Mouse (Mus musculus) midbrain, embryonic 12.5 days (tissue): ENCODE data around the gene Cggbp1. TPM values are rescaled to one million over a fixed set of nuclear protein-coding genes. Genes with fewer than 3 reads are reported as not detected.

Source experiments
- ATAC-seq: fragments of 200-750 bp; cut with Nextera tagmentation; 2 replicates; pipeline ENCODE4 v1.8.0; 2017; ENCODE audit warnings: low read depth, moderate TSS enrichment, moderate library complexity; ENCODE audit not compliant: low FRiP score
- H3K27ac ChIP-seq: fragments of 300-500 bp; sonication (generic); replicated peaks from 2 replicates; pipeline ENCODE4 v1.5.1; 2016; ENCODE audit warnings: mild to moderate bottlenecking
- H3K27me3 ChIP-seq: fragments of 300-500 bp; sonication (generic); 2 replicates; pipeline ENCODE4 v1.6.1; 2016; ENCODE audit warnings: mild to moderate bottlenecking
- H3K36me3 ChIP-seq: fragments of 300-500 bp; sonication (generic); 2 replicates; pipeline ENCODE4 v1.6.1; 2016
- H3K4me1 ChIP-seq: fragments of 300-500 bp; sonication (generic); 2 replicates; pipeline ENCODE4 v1.6.1; 2016
- H3K4me2 ChIP-seq: fragments of 300-500 bp; sonication (generic); replicated peaks from 2 replicates; pipeline ENCODE4 v1.6.1; 2016; ENCODE audit warnings: mild to moderate bottlenecking, moderate library complexity
- H3K4me3 ChIP-seq: fragments of 300-500 bp; sonication (generic); 2 replicates; pipeline ENCODE4 v1.5.1; 2016; ENCODE audit warnings: mild to moderate bottlenecking
- H3K9ac ChIP-seq: fragments of 300-500 bp; sonication (generic); replicated peaks from 2 replicates; pipeline ENCODE4 v1.6.1; 2016; ENCODE audit warnings: mild to moderate bottlenecking, moderate library complexity
- H3K9me3 ChIP-seq: fragments of 300-500 bp; sonication (generic); 2 replicates; pipeline ENCODE4 v1.6.1; 2016; ENCODE audit warnings: mild to moderate bottlenecking
- WGBS: fragments of 180-500 bp; shearing (Covaris S2); methylation state at CpG from one replicate; pipeline ENCODE4 v1.1.7; 2016; 5-methylcytosine and 5-hydroxymethylcytosine counted together
- polyA plus RNA-seq: library from polyadenylated mRNA; unstranded; fragments of >200 nt; fragmentation: Nextera tagmentation; extraction: Ambion mirVana; gene quantifications from 2 replicates; pipeline ENCODE4 v1.2.1, GENCODE M21; 2016

Cggbp1 gene
- polyA plus RNA-seq, 1 experiment from 2014 or later: 114 TPM

DNA sequence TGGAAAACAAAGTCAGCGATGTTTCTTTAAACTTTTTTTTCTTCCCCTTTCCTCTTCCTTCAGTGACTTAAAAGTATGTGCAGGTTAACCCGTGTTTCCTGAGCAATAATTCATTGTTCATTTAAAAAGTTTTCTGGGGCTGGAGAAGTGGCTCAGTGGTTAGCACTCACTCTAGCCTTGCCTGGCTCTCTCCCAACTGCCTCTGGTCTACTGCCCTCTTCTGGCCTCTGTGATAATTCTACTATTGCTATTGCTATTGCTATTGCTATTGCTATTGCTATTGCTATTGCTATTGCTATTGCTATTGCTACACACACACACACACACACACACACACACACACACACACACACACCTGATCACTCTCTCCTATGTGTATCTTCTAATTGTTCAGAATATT, 47.3 kb downstream of the Cggbp1 start:
- no peaks in the 10 kb centered on the region for H3K4me1 ChIP-seq
- no peak overlapping the region for H3K4me3 ChIP-seq
- H3K27ac ChIP-seq: no peak overlapping the region
- no peaks in the 10 kb centered on the region for H3K36me3 ChIP-seq
- 80% methylated on average over 2 of the region's 2 CpGs for WGBS
- H3K4me2 ChIP-seq: no peak overlapping the region
- no peaks in the 10 kb centered on the region for H3K9me3 ChIP-seq
- no peak for ATAC-seq
- H3K27me3 ChIP-seq: no peaks in the 10 kb centered on the region
- no peak overlapping the region for H3K9ac ChIP-seq

DNA sequence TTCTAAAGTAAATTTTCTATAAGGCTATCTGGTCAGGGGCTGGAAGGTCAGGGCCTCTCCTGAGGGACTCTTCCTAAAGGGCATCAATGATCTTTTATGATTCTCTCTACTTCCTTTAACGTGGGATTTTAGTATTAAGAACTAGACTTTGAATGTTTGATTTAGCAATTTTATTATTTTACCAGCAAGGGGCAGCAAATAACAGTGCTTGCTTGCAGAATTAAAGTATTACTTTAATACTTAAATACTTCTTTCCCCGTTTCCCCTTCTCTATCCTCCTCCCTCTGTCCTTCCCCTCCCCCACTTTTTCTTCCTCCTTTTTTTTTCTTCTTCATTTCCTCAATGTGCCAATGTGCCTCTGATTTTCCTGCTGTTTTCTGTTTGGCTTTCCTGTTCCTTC, 51.5 kb downstream of the Cggbp1 start:
- 78% methylated on average over 2 of the region's 2 CpGs for WGBS
- Histone ChIP-seq H3K4me3 (no peak overlapping the region), H3K9me3 (no peaks in the 10 kb centered on the region), H3K4me1 (no peaks in the 10 kb centered on the region), H3K27me3 (no peaks in the 10 kb centered on the region), H3K27ac (no peak overlapping the region), H3K36me3 (no peaks in the 10 kb centered on the region), H3K4me2 (no peak overlapping the region), H3K9ac (no peak overlapping the region)
- no peak for ATAC-seq

GRCm38 (mm10) chr16:64907112-64907511, 55.3 kb downstream of the Cggbp1 start:
- Histone ChIP-seq H3K27me3 (no peaks in the 10 kb centered on the region), H3K27ac (no peak overlapping the region), H3K36me3 (no peaks in the 10 kb centered on the region), H3K9ac (no peak overlapping the region), H3K4me3 (no peak overlapping the region), H3K4me2 (no peak overlapping the region), H3K9me3 (no peaks in the 10 kb centered on the region), H3K4me1 (no peaks in the 10 kb centered on the region)
- 54% methylated on average over 3 of the region's 3 CpGs for WGBS
- ATAC-seq: no peak

- H3K36me3 ChIP-seq: no peaks in the 10 kb centered on the region
Observed at GRCm38 (mm10) chr16:64908747-64909146, 57.0 kb downstream of the Cggbp1 start.

More at GRCm38 (mm10) chr16:64908747-64909146, 57.0 kb downstream of the Cggbp1 start:
- no peak overlapping the region for H3K4me3 ChIP-seq
- 85% methylated on average over 10 of the region's 10 CpGs for WGBS
- no peaks in the 10 kb centered on the region for H3K27me3 ChIP-seq
- no peaks in the 10 kb centered on the region for H3K9me3 ChIP-seq
- ATAC-seq: no peak
- H3K4me1 ChIP-seq: no peaks in the 10 kb centered on the region
- H3K9ac ChIP-seq: no peak overlapping the region
- no peak overlapping the region for H3K4me2 ChIP-seq
- H3K27ac ChIP-seq: no peak overlapping the region

Other genes with a start within 250 kb of the Cggbp1 start
- gene Csnka2ip, start 249.6 kb upstream of the Cggbp1 start, polyA plus RNA-seq: not detected in 2 replicates
- gene 4930453N24Rik, start 80.8 kb upstream of the Cggbp1 start, polyA plus RNA-seq: 29.1 and 29.3 TPM in 2 replicates
- 10.6 and 11.2 TPM in 2 replicates for gene Zfp654, start 344 bp upstream of the Cggbp1 start, polyA plus RNA-seq